In genomic region chr2:174049481-174050338, GRCm38 (mm10) we compare ENCODE assay signal across 8 mouse cellular contexts. TPM values are rescaled to one million over a fixed set of nuclear protein-coding genes. Genes with fewer than 3 reads are reported as not detected.
DNase-seq lines count a peak whose midpoint lies in the region; ATAC-seq and TF ChIP-seq lines count a peak whose summit lies in the region.

No protein-coding gene starts in this region.

- H3K4me3 ChIP-seq in heart, embryonic 16.5 days (ENCODE audit: low read length), result no peak overlapping the region
- H3K4me3 ChIP-seq in embryonic facial prominence, embryonic 11.5 days (ENCODE audit: low read depth, low read length), result no peak overlapping the region
- H3K4me3 ChIP-seq in intestine, postnatal 0 days (ENCODE audit: low read depth, low read length), result no peak overlapping the region
- H3K4me3 ChIP-seq in neural tube, embryonic 13.5 days, result no peak overlapping the region

- WGBS in heart, embryonic 16.5 days, result 15% methylated on average over 4 of the region's 4 CpGs
- 10% methylated on average over 4 of the region's 4 CpGs for WGBS in embryonic facial prominence, embryonic 11.5 days
- 16% methylated on average over 4 of the region's 4 CpGs for WGBS in intestine, postnatal 0 days
- 1% methylated on average over 4 of the region's 4 CpGs for WGBS in neural tube, embryonic 13.5 days

- no peak overlapping the region for H3K27ac ChIP-seq in heart, embryonic 16.5 days (ENCODE audit: low read length)
- peak overlapping the region; percentile 47 for H3K27ac ChIP-seq in embryonic facial prominence, embryonic 11.5 days (replicated peaks; ENCODE audit: low read depth, low read length)
- no peak overlapping the region for H3K27ac ChIP-seq in intestine, postnatal 0 days (ENCODE audit: low read depth, low read length)
- H3K27ac ChIP-seq in neural tube, embryonic 13.5 days (replicated peaks), result peak overlapping the region; percentile 79

- no peak overlapping the region for H3K4me2 ChIP-seq in heart, embryonic 16.5 days (ENCODE audit: low read depth, low read length)
- H3K4me2 ChIP-seq in embryonic facial prominence, embryonic 11.5 days (ENCODE audit: low read depth, low read length), result no peak overlapping the region; the same call in none of the 2 replicates
- H3K4me2 ChIP-seq in intestine, postnatal 0 days (replicated peaks; ENCODE audit: low read depth), result no peak overlapping the region
- no peak overlapping the region for H3K4me2 ChIP-seq in neural tube, embryonic 13.5 days

- DNase-seq in heart, postnatal 4 days, result no peak
- peak; percentile 70 for DNase-seq in embryonic facial prominence, embryonic 11.5 days (ENCODE audit: low spot score)
- no peak for DNase-seq in right cerebral cortex, adult 2 months (ENCODE audit: low spot score in 2 of 2)
- no peak for DNase-seq in right cerebral cortex, postnatal 10 days (ENCODE audit: low spot score in 2 of 2)

- peaks cover 11% of the 10 kb centered on the region for H3K27me3 ChIP-seq in heart, embryonic 16.5 days (ENCODE audit: control insufficient read depth, insufficient read depth, low read length)
- H3K27me3 ChIP-seq in embryonic facial prominence, embryonic 11.5 days (ENCODE audit: control insufficient read depth, insufficient read depth, low read length), result no peaks in the 10 kb centered on the region
- H3K27me3 ChIP-seq in intestine, postnatal 0 days (replicated peaks; ENCODE audit: control insufficient read depth, insufficient read depth, low read length), result no peaks in the 10 kb centered on the region
- H3K27me3 ChIP-seq in neural tube, embryonic 13.5 days, result no peaks in the 10 kb centered on the region

- peaks cover 6% of the 10 kb centered on the region; the same call in 1 of the 2 replicates for H3K4me1 ChIP-seq in heart, embryonic 16.5 days (ENCODE audit: control insufficient read depth, insufficient read depth, low read length)
- H3K4me1 ChIP-seq in embryonic facial prominence, embryonic 11.5 days (ENCODE audit: control insufficient read depth, insufficient read depth, low read length), result peaks cover 5% of the 10 kb centered on the region
- H3K4me1 ChIP-seq in intestine, postnatal 0 days (replicated peaks; ENCODE audit: control insufficient read depth, insufficient read depth, low read length), result no peaks in the 10 kb centered on the region
- peaks cover 47% of the 10 kb centered on the region for H3K4me1 ChIP-seq in neural tube, embryonic 13.5 days (replicated peaks)

- TF ChIP-seq CTCF in intestine, postnatal 0 days (IDR thresholded peaks at IDR 0.05; ENCODE audit: low read depth), result no peak

- no peak overlapping the region for H3K9ac ChIP-seq in heart, embryonic 16.5 days (ENCODE audit: low read length)
- H3K9ac ChIP-seq in embryonic facial prominence, embryonic 11.5 days (replicated peaks; ENCODE audit: low read length), result no peak overlapping the region
- H3K9ac ChIP-seq in intestine, postnatal 0 days (ENCODE audit: low read depth, low read length), result no peak overlapping the region
- no peak overlapping the region for H3K9ac ChIP-seq in neural tube, embryonic 13.5 days

- H3K9me3 ChIP-seq in heart, embryonic 16.5 days (replicated peaks; ENCODE audit: control insufficient read depth, low read length), result peaks cover 8% of the 10 kb centered on the region
- no peaks in the 10 kb centered on the region for H3K9me3 ChIP-seq in embryonic facial prominence, embryonic 11.5 days (replicated peaks; ENCODE audit: control insufficient read depth, low read length)
- H3K9me3 ChIP-seq in intestine, postnatal 0 days (ENCODE audit: control insufficient read depth), result no peaks in the 10 kb centered on the region
- peaks cover 8% of the 10 kb centered on the region; the same call in 1 of the 2 replicates for H3K9me3 ChIP-seq in neural tube, embryonic 13.5 days

- H3K36me3 ChIP-seq in heart, embryonic 16.5 days (ENCODE audit: control insufficient read depth, insufficient read depth), result no peaks in the 10 kb centered on the region
- H3K36me3 ChIP-seq in embryonic facial prominence, embryonic 11.5 days (replicated peaks; ENCODE audit: control insufficient read depth, insufficient read depth, low read depth, low read length), result no peaks in the 10 kb centered on the region
- no peaks in the 10 kb centered on the region for H3K36me3 ChIP-seq in intestine, postnatal 0 days (ENCODE audit: control insufficient read depth, insufficient read depth)
- H3K36me3 ChIP-seq in neural tube, embryonic 13.5 days, result no peaks in the 10 kb centered on the region

- 0 out of 2 replicates have a peak, but pooled peaks have one; percentile 45 for ATAC-seq in heart, embryonic 16.5 days (replicated peaks; ENCODE audit: extremely low read depth, insufficient read depth, low FRiP score)
- ATAC-seq in embryonic facial prominence, embryonic 11.5 days (replicated peaks; ENCODE audit: insufficient number of reproducible peaks, low FRiP score, low TSS enrichment, low read depth), result peak; percentile 89
- ATAC-seq in intestine, postnatal 0 days, result 0 out of 2 replicates have a peak, but pooled peaks have one; percentile 33
- peak; percentile 93 for ATAC-seq in neural tube, embryonic 13.5 days (ENCODE audit: low read depth)
- no peak for ATAC-seq in megakaryocyte-erythroid progenitor cell, adult 5-6 weeks (replicated peaks; ENCODE audit: low FRiP score, low TSS enrichment, poor library complexity, severe bottlenecking)

RNA-seq across cellular contexts. Expression of gene Stx16, which starts 26.4 kb away (rescaled TPM):
- 8.6 and 9.0 TPM in 2 replicates for polyA plus RNA-seq in heart, embryonic 16.5 days (2015; fragmentation: Nextera tagmentation; extraction: Ambion mirVana)
- total RNA-seq in heart, postnatal 4 days (2021), result 10 to 100 TPM; 37.5 to 38.3 TPM
- polyA plus RNA-seq in embryonic facial prominence, embryonic 11.5 days (2014; fragmentation: Nextera tagmentation; extraction: Ambion mirVana), result 6.7 and 7.8 TPM in 2 replicates
- polyA plus RNA-seq in intestine, postnatal 0 days (2015; fragmentation: Nextera tagmentation; extraction: Ambion mirVana), result 4.2 and 5.7 TPM in 2 replicates
- 10.6 and 11.6 TPM in 2 replicates for polyA plus RNA-seq in neural tube, embryonic 13.5 days (2015; fragmentation: Nextera tagmentation; extraction: Ambion mirVana)
- 29.5 and 37.2 TPM in 2 replicates for total RNA-seq in megakaryocyte-erythroid progenitor cell, adult 5-6 weeks (2014; fragmentation: Nextera tagmentation)
- total RNA-seq in megakaryocyte-erythroid progenitor cell, adult 5-6 weeks (2017), result 25.0 and 32.9 TPM in 2 replicates

Comparison
In these comparisons a context has a peak if more than half of its experiments do, and no peak if none do; other contexts are left out.
1. H3K27ac ChIP-seq: peak in embryonic facial prominence, embryonic 11.5 days (single experiment) and neural tube, embryonic 13.5 days (single experiment); none in heart, embryonic 16.5 days (single experiment) and intestine, postnatal 0 days (single experiment).